Mouse (Mus musculus) lung, adult 2 months (tissue): ENCODE data around the gene Tmprss11d. TPM values are rescaled to one million over a fixed set of nuclear protein-coding genes. Genes with fewer than 3 reads are reported as not detected.

Experiments
- DNase-seq: peaks from one replicate; pipeline ENCODE4 v3.0.0; 2022
- H3K4me1 ChIP-seq: fragments of 200-500 bp; 2 replicates; pipeline ENCODE4 v1.6.1; 2011; ENCODE audit warnings: low read length; ENCODE audit not compliant: control insufficient read depth, insufficient read depth
- H3K4me3 ChIP-seq: fragments of 200-500 bp; replicated peaks from 2 replicates; pipeline ENCODE3; 2011; ENCODE audit warnings: low read depth, mild to moderate bottlenecking, control low read depth, low read length; ENCODE audit errors: extremely low read depth
- CTCF ChIP-seq: fragments of 200-500 bp; IDR thresholded peaks from 2 replicates; pipeline ENCODE4 v1.5.1; 2011; ENCODE audit warnings: mild to moderate bottlenecking, low read length, control low read depth; ENCODE audit not compliant: insufficient read depth
- POLR2A ChIP-seq: fragments of 200-500 bp; IDR thresholded peaks from 2 replicates; pipeline ENCODE4 v1.6.1; 2011; ENCODE audit warnings: low read depth, mild to moderate bottlenecking, control low read depth, low read length, borderline replicate concordance; ENCODE audit errors: extremely low read depth
- WGBS: fragments of 180-500 bp; shearing (Covaris S2); methylation state at CpG from one replicate; pipeline ENCODE4 v1.1.7; 2018; 5-methylcytosine and 5-hydroxymethylcytosine counted together
- polyA plus RNA-seq: library from polyadenylated mRNA; depleted of rRNA; stranded (reverse); fragments of >200 nt; gene quantifications from 2 replicates; pipeline ENCODE4 v1.2.3, GENCODE M21; 2012; rRNA removed

Gene Tmprss11d
- polyA plus RNA-seq, 1 experiment, result 1.3 TPM

DNA sequence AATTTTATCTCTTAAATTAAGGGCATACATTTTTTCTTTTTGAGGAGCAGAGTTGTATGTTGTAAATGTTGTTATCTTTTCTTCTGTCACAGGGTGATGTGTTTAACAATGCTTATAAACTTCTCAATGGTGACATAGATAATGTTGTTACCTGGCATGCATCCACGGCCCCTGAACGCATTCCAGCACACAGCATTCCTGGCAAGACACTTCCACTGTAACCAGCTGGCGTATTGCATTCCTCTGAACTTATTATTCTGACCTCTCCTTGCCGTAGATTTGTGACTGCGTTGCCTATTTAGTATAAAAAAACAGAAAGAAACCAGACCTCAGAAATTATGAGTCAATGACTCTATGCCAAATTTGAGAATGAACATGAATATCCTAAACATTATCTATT, 67.1 kb downstream of the Tmprss11d start:
- WGBS, result 63% methylated on average over 5 of the region's 5 CpGs
- TF ChIP-seq POLR2A, result no peak
- no peak for TF ChIP-seq CTCF
- H3K4me3 ChIP-seq, result no peak overlapping the region
- DNase-seq, result no peak
- no peaks in the 10 kb centered on the region for H3K4me1 ChIP-seq

DNA sequence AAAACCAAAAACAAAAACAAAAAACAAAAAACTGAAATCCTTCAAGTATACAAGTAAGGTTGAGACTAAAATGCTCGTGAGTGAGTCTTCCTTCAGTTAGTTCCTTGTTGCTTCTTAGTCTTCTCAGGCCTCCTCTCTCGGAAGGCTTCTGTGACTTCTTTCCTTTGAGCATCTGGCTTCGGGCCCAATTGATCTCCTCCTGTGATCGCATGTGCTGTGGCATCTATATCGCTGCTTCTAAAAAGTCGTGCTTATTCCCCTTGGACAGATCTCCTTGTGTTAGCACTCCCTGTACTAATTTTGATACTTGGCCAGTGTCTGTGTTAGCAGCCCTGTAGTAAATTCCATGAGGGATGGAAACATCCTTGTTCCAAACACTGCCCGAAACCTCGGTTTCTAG, 69.3 kb downstream of the Tmprss11d start:
- Histone ChIP-seq H3K4me3 (no peak overlapping the region), H3K4me1 (no peaks in the 10 kb centered on the region)
- WGBS, result 82% methylated on average over 8 of the region's 8 CpGs
- TF ChIP-seq POLR2A (no peak), CTCF (no peak)
- no peak for DNase-seq

DNA sequence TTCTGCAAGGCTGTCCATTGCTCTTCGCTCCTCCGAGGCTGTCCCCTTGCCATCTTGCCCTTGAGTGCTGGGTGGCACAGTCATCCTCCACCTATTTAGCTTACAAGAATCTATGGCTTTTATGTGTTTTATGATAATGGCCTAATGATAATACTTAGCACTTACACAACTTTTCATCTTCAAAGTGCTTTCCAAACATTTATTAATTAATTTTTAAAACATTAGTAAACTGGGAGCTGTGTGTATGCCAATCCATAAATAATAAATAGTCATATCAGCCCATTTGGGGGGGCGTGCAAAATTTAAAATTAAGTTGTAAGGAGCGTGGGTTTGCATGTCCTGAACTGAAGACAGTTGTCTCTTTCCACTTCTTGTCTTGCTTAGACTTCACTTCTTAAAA, 84.0 kb downstream of the Tmprss11d start, which contains the start of gene Tmprss11c:
TSS of gene Tmprss11c (minus strand) at position 101 of the 400 bp plus-strand sequence.
- 71% methylated on average over 4 of the region's 4 CpGs for WGBS

More for the DNA sequence above, 84.0 kb downstream of the Tmprss11d start, which contains the start of gene Tmprss11c:
- no peak for TF ChIP-seq POLR2A
- no peak for TF ChIP-seq CTCF
- Histone ChIP-seq H3K4me3 (no peak within 1 kb of the TSS), H3K4me1 (no peaks in the 10 kb centered on the region)
- no peak for DNase-seq

Other genes starting within 250 kb of the Tmprss11d start
- gene Uba6, start 200.6 kb downstream of the Tmprss11d start, polyA plus RNA-seq, result 1.1 and 1.9 TPM in 2 replicates
- gene Gnrhr, start 175.5 kb downstream of the Tmprss11d start, polyA plus RNA-seq, result not detected in 2 replicates
- not detected in 2 replicates for gene Tmprss11c, start 84.1 kb downstream of the Tmprss11d start, polyA plus RNA-seq
- gene Tmprss11a, start 95.6 kb upstream of the Tmprss11d start, polyA plus RNA-seq, result 1.2 TPM in 1 of 2 replicates, not detected in the other
- 0.31 TPM in 1 of 2 replicates, not detected in the other for gene Tmprss11g, start 145.2 kb upstream of the Tmprss11d start, polyA plus RNA-seq